Comparison of ENCODE assay signal across 27 mouse cellular contexts in the genomic region with DNA sequence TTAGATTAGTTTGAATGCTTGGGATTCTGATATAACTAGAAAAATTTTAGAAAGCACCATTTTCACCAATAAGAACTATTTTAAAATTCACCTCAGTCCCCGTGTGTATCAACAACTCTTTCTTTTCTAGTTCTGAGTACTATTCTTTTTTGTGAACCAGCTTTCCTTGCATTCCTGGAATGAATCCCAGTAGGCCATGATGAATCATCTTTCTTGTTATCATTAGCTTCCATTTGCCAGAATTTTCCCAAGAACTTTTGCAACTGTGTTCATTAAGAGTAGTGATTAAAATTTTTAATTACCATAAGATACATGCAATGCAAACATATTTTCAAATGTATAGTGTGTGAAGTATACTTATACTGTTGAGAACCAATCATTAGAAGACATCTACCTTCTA.
"Had no signal": no experiment of that assay in that cellular context is flagged by ENCODE, and none has a peak within 500 bp of the region (broad histone marks: within the 10 kb centered on the region; RNA-seq: fewer than 3 reads in every experiment).

No protein-coding gene starts in this region.

- H3K27me3 ChIP-seq: limb, embryonic 12.5 days; limb, embryonic 13.5 days; limb, embryonic 15.5 days; liver, embryonic 12.5 days; liver, embryonic 13.5 days; liver, embryonic 15.5 days; lung, embryonic 15.5 days; megakaryocyte, embryonic 14.5 days; midbrain, embryonic 12.5 days; midbrain, embryonic 13.5 days; midbrain, embryonic 15.5 days had no signal

- DNase-seq: left cerebral cortex, postnatal 4 days; liver; liver, embryonic 13.5 days; liver, postnatal 0 days; lung, adult 18-20 months; lung, adult 2 months; lung, embryonic 14.5 days; lung, postnatal 10 days; lung, postnatal 14 days; lung, postnatal 36 days; lung, postnatal 4 days; midbrain, embryonic 14.5 days had no signal

- H3K36me3 ChIP-seq: limb, embryonic 10.5 days; limb, embryonic 12.5 days; limb, embryonic 13.5 days; limb, embryonic 15.5 days; liver, embryonic 12.5 days; liver, embryonic 13.5 days; liver, embryonic 15.5 days; lung, embryonic 15.5 days; midbrain, embryonic 10.5 days; midbrain, embryonic 12.5 days; midbrain, embryonic 13.5 days; midbrain, embryonic 15.5 days had no signal

- H3K4me3 ChIP-seq: limb, embryonic 10.5 days; limb, embryonic 12.5 days; limb, embryonic 13.5 days; limb, embryonic 15.5 days; liver, embryonic 12.5 days; liver, embryonic 13.5 days; liver, embryonic 15.5 days; lung, embryonic 15.5 days; megakaryocyte, embryonic 14.5 days; midbrain, embryonic 10.5 days; midbrain, embryonic 12.5 days; midbrain, embryonic 13.5 days; midbrain, embryonic 15.5 days; myocyte had no signal

- H3K27ac ChIP-seq: limb, embryonic 10.5 days; limb, embryonic 12.5 days; limb, embryonic 13.5 days; limb, embryonic 15.5 days; liver, embryonic 12.5 days; liver, embryonic 13.5 days; liver, embryonic 14.5 days; liver, embryonic 15.5 days; lung, embryonic 15.5 days; macrophage; midbrain, embryonic 10.5 days; midbrain, embryonic 12.5 days; midbrain, embryonic 13.5 days; midbrain, embryonic 15.5 days had no signal

- H3K4me1 ChIP-seq: limb, embryonic 10.5 days; limb, embryonic 12.5 days; limb, embryonic 13.5 days; limb, embryonic 15.5 days; liver, embryonic 12.5 days; liver, embryonic 13.5 days; liver, embryonic 15.5 days; lung, embryonic 15.5 days; megakaryocyte, embryonic 14.5 days; midbrain, embryonic 10.5 days; midbrain, embryonic 12.5 days; midbrain, embryonic 13.5 days had no signal
